Mouse (Mus musculus): Measurements from ENCODE around the gene Ccdc188. TPM values are rescaled to one million over a fixed set of nuclear protein-coding genes. Genes with fewer than 3 reads are reported as not detected.
"Not testable (repeated sequence)": the region's sequence is repeated elsewhere in the genome, so short reads cannot be mapped to it uniquely, and the experiment has no call there.

The Ccdc188 gene
- polyA plus RNA-seq, 1 experiment from 2014 or later, result not detected

GRCm38 (mm10) chr16:18186798-18187197 is 30.9 kb upstream of the Ccdc188 start:
- no peak overlapping the region for H3K27ac ChIP-seq
- no peaks in the 10 kb centered on the region for H3K36me3 ChIP-seq
- no peak for ATAC-seq (ENCODE audit: low FRiP score, low read depth)
- H3K27me3 ChIP-seq (replicated peaks), result no peaks in the 10 kb centered on the region
- H3K9ac ChIP-seq, result no peak overlapping the region
- H3K4me3 ChIP-seq, result no peak overlapping the region
- H3K4me2 ChIP-seq (replicated peaks), result no peak overlapping the region
- H3K4me1 ChIP-seq, result peaks cover 16% of the 10 kb centered on the region
- WGBS, result 84% methylated on average over 4 of the region's 4 CpGs
- no peaks in the 10 kb centered on the region for H3K9me3 ChIP-seq

- no peak for ATAC-seq (ENCODE audit: low FRiP score, low read depth)
- no peak overlapping the region for H3K4me3 ChIP-seq
- H3K9me3 ChIP-seq, result no peaks in the 10 kb centered on the region
- H3K9ac ChIP-seq, result no peak overlapping the region
- no peaks in the 10 kb centered on the region for H3K27me3 ChIP-seq (replicated peaks)
- WGBS, result 86% methylated on average over 3 of the region's 3 CpGs
- H3K27ac ChIP-seq, result no peak overlapping the region
- H3K4me1 ChIP-seq, result peaks cover 12% of the 10 kb centered on the region
- no peaks in the 10 kb centered on the region for H3K36me3 ChIP-seq
- H3K4me2 ChIP-seq (replicated peaks), result no peak overlapping the region
Observed at GRCm38 (mm10) chr16:18187221-18187620, 30.5 kb upstream of the Ccdc188 start.

GRCm38 (mm10) chr16:18191006-18191405 is 26.7 kb upstream of the Ccdc188 start:
- Histone ChIP-seq H3K4me2 (replicated peaks) (no peak overlapping the region), H3K36me3 (no peaks in the 10 kb centered on the region), H3K27me3 (replicated peaks) (no peaks in the 10 kb centered on the region), H3K4me3 (no peak overlapping the region), H3K9me3 (no peaks in the 10 kb centered on the region), H3K9ac (no peak overlapping the region), H3K27ac (no peak overlapping the region), H3K4me1 (peaks cover 28% of the 10 kb centered on the region)
- 86% methylated on average over 2 of the region's 2 CpGs for WGBS
- ATAC-seq (ENCODE audit: low FRiP score, low read depth), result no peak

- no peak overlapping the region for H3K9ac ChIP-seq
- 45% methylated on average over 15 of the region's 15 CpGs for WGBS
- peak; percentile 69 for ATAC-seq (ENCODE audit: low FRiP score, low read depth)
- no peaks in the 10 kb centered on the region; the same call in 1 of the 2 replicates for H3K27me3 ChIP-seq (replicated peaks)
- no peaks in the 10 kb centered on the region for H3K36me3 ChIP-seq
- H3K4me3 ChIP-seq, result no peak overlapping the region
- H3K4me2 ChIP-seq (replicated peaks), result no peak overlapping the region
- H3K9me3 ChIP-seq, result no peaks in the 10 kb centered on the region
- H3K27ac ChIP-seq, result peak overlapping the region; percentile 47; the same call in 1 of the 2 replicates
- peaks cover 57% of the 10 kb centered on the region for H3K4me1 ChIP-seq
Observed at GRCm38 (mm10) chr16:18194208-18194985, 23.3 kb upstream of the Ccdc188 start.

GRCm38 (mm10) chr16:18195068-18195467 is 22.6 kb upstream of the Ccdc188 start:
- Histone ChIP-seq H3K4me1 (peaks cover 63% of the 10 kb centered on the region), H3K9me3 (no peaks in the 10 kb centered on the region), H3K27me3 (replicated peaks) (no peaks in the 10 kb centered on the region; the same call in 1 of the 2 replicates), H3K36me3 (no peaks in the 10 kb centered on the region), H3K4me3 (no peak overlapping the region; the same call in 1 of the 2 replicates), H3K9ac (no peak overlapping the region), H3K4me2 (replicated peaks) (no peak overlapping the region), H3K27ac (0 out of 2 replicates have a peak overlapping the region, but pooled peaks have one; percentile 47)
- WGBS, result 56% methylated on average over 5 of the region's 5 CpGs
- no peak for ATAC-seq (ENCODE audit: low FRiP score, low read depth)

- not testable (repeated sequence) for H3K4me3 ChIP-seq; H3K27ac ChIP-seq; H3K9ac ChIP-seq; H3K36me3 ChIP-seq; H3K9me3 ChIP-seq; ATAC-seq (ENCODE audit: low FRiP score, low read depth); H3K27me3 ChIP-seq (replicated peaks); H3K4me2 ChIP-seq (replicated peaks)
- peaks cover 68% of the 10 kb centered on the region for H3K4me1 ChIP-seq
- 31% methylated on average over 3 of the region's 3 CpGs for WGBS
Observed at GRCm38 (mm10) chr16:18195561-18195960, 22.1 kb upstream of the Ccdc188 start.

- Histone ChIP-seq H3K4me1 (peaks cover 74% of the 10 kb centered on the region), H3K27me3 (replicated peaks) (no peaks in the 10 kb centered on the region; the same call in 1 of the 2 replicates), H3K36me3 (no peaks in the 10 kb centered on the region), H3K4me2 (replicated peaks) (no peak overlapping the region), H3K9ac (no peak overlapping the region), H3K27ac (no peak overlapping the region), H3K9me3 (no peaks in the 10 kb centered on the region), H3K4me3 (no peak overlapping the region)
- 87% methylated on average over 6 of the region's 6 CpGs for WGBS
- no peak for ATAC-seq (ENCODE audit: low FRiP score, low read depth)
Observed at GRCm38 (mm10) chr16:18197881-18198280, 19.8 kb upstream of the Ccdc188 start.

- Histone ChIP-seq H3K4me1 (peaks cover 77% of the 10 kb centered on the region), H3K27ac (peak overlapping the region; percentile 33; the same call in 1 of the 2 replicates)
Observed at GRCm38 (mm10) chr16:18198365-18199098, 19.1 kb upstream of the Ccdc188 start.

GRCm38 (mm10) chr16:18200062-18200461 is 17.6 kb upstream of the Ccdc188 start:
- Histone ChIP-seq H3K27me3 (replicated peaks) (no peaks in the 10 kb centered on the region; the same call in 1 of the 2 replicates), H3K4me1 (peaks cover 65% of the 10 kb centered on the region), H3K9me3 (no peaks in the 10 kb centered on the region), H3K4me3 (no peak overlapping the region), H3K36me3 (no peaks in the 10 kb centered on the region), H3K9ac (no peak overlapping the region), H3K4me2 (replicated peaks) (no peak overlapping the region), H3K27ac (no peak overlapping the region)
- no peak for ATAC-seq (ENCODE audit: low FRiP score, low read depth)
- WGBS, result 87% methylated on average over 2 of the region's 2 CpGs

More at GRCm38 (mm10) chr16:18198365-18199098, 19.1 kb upstream of the Ccdc188 start:
- 0 out of 2 replicates have a peak, but pooled peaks have one; percentile 34 for ATAC-seq (ENCODE audit: low FRiP score, low read depth)
- 34% methylated on average over 10 of the region's 10 CpGs for WGBS
- no peaks in the 10 kb centered on the region for H3K36me3 ChIP-seq
- H3K27me3 ChIP-seq (replicated peaks), result no peaks in the 10 kb centered on the region; the same call in 1 of the 2 replicates
- H3K9me3 ChIP-seq, result no peaks in the 10 kb centered on the region
- no peak overlapping the region for H3K4me3 ChIP-seq
- H3K9ac ChIP-seq, result peak overlapping the region; percentile 13; the same call in 1 of the 2 replicates
- no peak overlapping the region for H3K4me2 ChIP-seq (replicated peaks)

- Histone ChIP-seq H3K9me3 (no peaks in the 10 kb centered on the region), H3K27me3 (replicated peaks) (no peaks in the 10 kb centered on the region; the same call in 1 of the 2 replicates), H3K4me2 (replicated peaks) (no peak overlapping the region), H3K9ac (no peak overlapping the region), H3K27ac (no peak overlapping the region), H3K4me3 (no peak overlapping the region), H3K36me3 (no peaks in the 10 kb centered on the region), H3K4me1 (peaks cover 51% of the 10 kb centered on the region)
- 44% methylated on average over 1 of the region's 1 CpGs for WGBS
- no peak for ATAC-seq (ENCODE audit: low FRiP score, low read depth)
Observed at GRCm38 (mm10) chr16:18201620-18202019, 16.1 kb upstream of the Ccdc188 start.

GRCm38 (mm10) chr16:18202061-18202460 is 15.6 kb upstream of the Ccdc188 start:
- no peaks in the 10 kb centered on the region for H3K9me3 ChIP-seq
- no peaks in the 10 kb centered on the region; the same call in 1 of the 2 replicates for H3K27me3 ChIP-seq (replicated peaks)
- ATAC-seq (ENCODE audit: low FRiP score, low read depth), result no peak
- no peak overlapping the region for H3K9ac ChIP-seq
- no peak overlapping the region for H3K27ac ChIP-seq
- no peaks in the 10 kb centered on the region for H3K36me3 ChIP-seq
- H3K4me3 ChIP-seq, result no peak overlapping the region
- 100% methylated on average over 1 of the region's 1 CpGs for WGBS
- peaks cover 46% of the 10 kb centered on the region for H3K4me1 ChIP-seq
- H3K4me2 ChIP-seq (replicated peaks), result no peak overlapping the region

- H3K27ac ChIP-seq, result no peak overlapping the region
- H3K4me1 ChIP-seq, result peaks cover 31% of the 10 kb centered on the region
- no peak overlapping the region for H3K4me3 ChIP-seq
- 50% methylated on average over 7 of the region's 7 CpGs for WGBS
- ATAC-seq (ENCODE audit: low FRiP score, low read depth), result no peak; the same call in 1 of the 2 replicates
- H3K4me2 ChIP-seq (replicated peaks), result no peak overlapping the region
- no peaks in the 10 kb centered on the region for H3K27me3 ChIP-seq (replicated peaks)
- H3K9me3 ChIP-seq, result no peaks in the 10 kb centered on the region
- H3K36me3 ChIP-seq, result no peaks in the 10 kb centered on the region
- no peak overlapping the region for H3K9ac ChIP-seq
Observed at GRCm38 (mm10) chr16:18203430-18204091, 14.1 kb upstream of the Ccdc188 start.

All from neural tube, embryonic 12.5 days (tissue).